17 mouse cellular contexts compared by ENCODE assay signal in the genomic region with DNA sequence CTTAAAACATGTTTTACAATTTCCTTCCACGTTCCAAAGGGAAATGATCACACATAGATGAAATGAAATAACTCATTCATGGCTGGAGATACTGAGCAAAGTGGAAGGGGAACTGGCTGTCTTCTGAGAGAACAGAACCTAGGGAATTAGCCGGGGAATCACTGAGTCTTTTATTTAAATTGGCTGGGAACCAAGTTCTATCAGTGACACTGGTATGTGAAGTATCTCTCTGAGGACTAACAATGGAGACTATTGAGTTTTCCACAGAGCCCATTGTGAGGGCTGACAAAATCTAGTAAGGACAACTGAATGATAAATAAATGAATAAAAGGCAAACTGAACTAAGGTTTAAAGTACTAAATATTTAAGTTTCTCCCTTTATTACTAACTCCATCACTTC.
DNase-seq lines count a peak whose midpoint lies in the region; ATAC-seq and TF ChIP-seq lines count a peak whose summit lies in the region.
"Had no signal": no experiment of that assay in that cellular context is flagged by ENCODE, and none has a peak within 500 bp of the region (broad histone marks: within the 10 kb centered on the region; RNA-seq: fewer than 3 reads in every experiment).

No protein-coding gene starts in this region.

- no peaks in the 10 kb centered on the region for H3K27me3 ChIP-seq in forebrain, embryonic 14.5 days (replicated peaks; ENCODE audit: control insufficient read depth, insufficient read depth, low read length)
- H3K27me3 ChIP-seq in forebrain, embryonic 15.5 days, result no peaks in the 10 kb centered on the region
- H3K27me3 ChIP-seq in lung, embryonic 14.5 days (ENCODE audit: insufficient read depth, low read length), result no peaks in the 10 kb centered on the region
- no peaks in the 10 kb centered on the region for H3K27me3 ChIP-seq in lung, postnatal 0 days (replicated peaks; ENCODE audit: insufficient read depth, low read length)
- no peaks in the 10 kb centered on the region for H3K27me3 ChIP-seq in hindbrain, postnatal 0 days (ENCODE audit: insufficient read depth, low read length)
- H3K27me3 ChIP-seq: embryonic facial prominence, embryonic 12.5 days; neural tube, embryonic 12.5 days had no signal

- 6% methylated on average over 2 of the region's 2 CpGs for WGBS in forebrain, embryonic 14.5 days
- WGBS in forebrain, embryonic 15.5 days, result 6% methylated on average over 2 of the region's 2 CpGs
- WGBS in lung, embryonic 14.5 days, result 8% methylated on average over 2 of the region's 2 CpGs
- 8% methylated on average over 2 of the region's 2 CpGs for WGBS in lung, postnatal 0 days
- WGBS in hindbrain, postnatal 0 days, result 18% methylated on average over 2 of the region's 2 CpGs

- no peak for TF ChIP-seq EP300 in lung, postnatal 0 days (IDR thresholded peaks at IDR 0.05)

- no peak overlapping the region for H3K4me3 ChIP-seq in forebrain, embryonic 14.5 days (ENCODE audit: low read depth, low read length)
- no peak overlapping the region for H3K4me3 ChIP-seq in forebrain, embryonic 15.5 days
- H3K4me3 ChIP-seq in lung, embryonic 14.5 days (ENCODE audit: low read depth, low read length), result no peak overlapping the region
- no peak overlapping the region for H3K4me3 ChIP-seq in lung, postnatal 0 days (ENCODE audit: low read depth, low read length)
- H3K4me3 ChIP-seq in hindbrain, postnatal 0 days (ENCODE audit: low read length), result no peak overlapping the region
- H3K4me3 ChIP-seq: embryonic facial prominence, embryonic 12.5 days; neural tube, embryonic 12.5 days had no signal

- H3K9ac ChIP-seq in forebrain, embryonic 14.5 days (ENCODE audit: low read length), result no peak overlapping the region
- no peak overlapping the region for H3K9ac ChIP-seq in forebrain, embryonic 15.5 days (replicated peaks)
- no peak overlapping the region for H3K9ac ChIP-seq in lung, embryonic 14.5 days
- no peak overlapping the region for H3K9ac ChIP-seq in lung, postnatal 0 days (replicated peaks; ENCODE audit: low read depth)
- no peak overlapping the region for H3K9ac ChIP-seq in hindbrain, postnatal 0 days (replicated peaks; ENCODE audit: low read length)
- H3K9ac ChIP-seq: embryonic facial prominence, embryonic 12.5 days; neural tube, embryonic 12.5 days had no signal

- no peak for TF ChIP-seq CTCF in lung, embryonic 14.5 days (IDR thresholded peaks at IDR 0.05; ENCODE audit: low read depth)
- TF ChIP-seq CTCF in lung, postnatal 0 days (IDR thresholded peaks at IDR 0.05), result no peak
- TF ChIP-seq CTCF in hindbrain, postnatal 0 days (IDR thresholded peaks at IDR 0.05; ENCODE audit: low read depth), result no peak

- H3K27ac ChIP-seq in forebrain, embryonic 14.5 days (ENCODE audit: low read depth, low read length), result no peak overlapping the region
- H3K27ac ChIP-seq in forebrain, embryonic 15.5 days (replicated peaks), result no peak overlapping the region
- H3K27ac ChIP-seq in lung, embryonic 14.5 days (ENCODE audit: low read depth), result no peak overlapping the region
- H3K27ac ChIP-seq in lung, postnatal 0 days (ENCODE audit: low read length), result no peak overlapping the region
- no peak overlapping the region for H3K27ac ChIP-seq in hindbrain, postnatal 0 days
- H3K27ac ChIP-seq: embryonic facial prominence, embryonic 12.5 days; neural tube, embryonic 12.5 days; stomach, postnatal 0 days had no signal

- peak; percentile 53 for DNase-seq in forebrain, embryonic 14.5 days (ENCODE audit: low spot score)
- peak; percentile 71 for DNase-seq in lung, embryonic 14.5 days
- DNase-seq in lung, postnatal 0 days (ENCODE audit: low spot score), result no peak
- peak; percentile 24 for DNase-seq in brain, adult 2 months (ENCODE audit: low read depth, low spot score)
- DNase-seq in hindbrain, postnatal 0 days (ENCODE audit: low spot score), result peak; percentile 55
- no peak for DNase-seq in gastrocnemius, postnatal 14 days
- no peak for DNase-seq in cerebellum, postnatal 4 days (ENCODE audit: low spot score in 2 of 2)
- DNase-seq: cerebellum, adult 9-11 months; heart, adult 11 months; kidney, adult 8-10 months; left cerebral cortex, postnatal 4 days; lung, adult 2 months had no signal

- no peaks in the 10 kb centered on the region for H3K36me3 ChIP-seq in forebrain, embryonic 14.5 days (ENCODE audit: control insufficient read depth, insufficient read depth, low read length)
- no peaks in the 10 kb centered on the region for H3K36me3 ChIP-seq in forebrain, embryonic 15.5 days
- H3K36me3 ChIP-seq in lung, embryonic 14.5 days (ENCODE audit: insufficient read depth), result no peaks in the 10 kb centered on the region
- H3K36me3 ChIP-seq in lung, postnatal 0 days (ENCODE audit: insufficient read depth, low read length), result no peaks in the 10 kb centered on the region
- H3K36me3 ChIP-seq in hindbrain, postnatal 0 days (ENCODE audit: insufficient read depth, low read length), result no peaks in the 10 kb centered on the region
- H3K36me3 ChIP-seq: embryonic facial prominence, embryonic 12.5 days; neural tube, embryonic 12.5 days had no signal

- peak; percentile 58; the same call in 1 of the 2 replicates for ATAC-seq in forebrain, embryonic 14.5 days
- ATAC-seq in forebrain, embryonic 15.5 days (replicated peaks), result no peak
- ATAC-seq in lung, embryonic 14.5 days (ENCODE audit: insufficient read depth), result peak; percentile 72
- no peak for ATAC-seq in lung, postnatal 0 days
- ATAC-seq in hindbrain, postnatal 0 days, result peak; percentile 63; the same call in 1 of the 2 replicates
- ATAC-seq: inflammation-experienced regulatory T-cells, adult 6 months had no signal

- H3K4me1 ChIP-seq in forebrain, embryonic 14.5 days (ENCODE audit: control insufficient read depth, insufficient read depth, low read length), result 0 out of 2 replicates have a peak, but pooled peaks cover 6% of the 10 kb centered on the region
- H3K4me1 ChIP-seq in forebrain, embryonic 15.5 days, result peaks cover 4% of the 10 kb centered on the region; the same call in 1 of the 2 replicates
- H3K4me1 ChIP-seq in lung, embryonic 14.5 days (ENCODE audit: insufficient read depth), result peaks cover 3% of the 10 kb centered on the region; the same call in 1 of the 2 replicates
- no peaks in the 10 kb centered on the region for H3K4me1 ChIP-seq in lung, postnatal 0 days (ENCODE audit: insufficient read depth, low read depth, low read length)
- no peaks in the 10 kb centered on the region for H3K4me1 ChIP-seq in hindbrain, postnatal 0 days (ENCODE audit: insufficient read depth, low read length)
- H3K4me1 ChIP-seq: embryonic facial prominence, embryonic 12.5 days; neural tube, embryonic 12.5 days had no signal

- H3K4me2 ChIP-seq in forebrain, embryonic 14.5 days (ENCODE audit: low read length), result no peak overlapping the region
- H3K4me2 ChIP-seq in forebrain, embryonic 15.5 days (replicated peaks), result no peak overlapping the region
- H3K4me2 ChIP-seq in lung, embryonic 14.5 days, result no peak overlapping the region
- no peak overlapping the region for H3K4me2 ChIP-seq in lung, postnatal 0 days (replicated peaks; ENCODE audit: low read depth, low read length)
- no peak overlapping the region for H3K4me2 ChIP-seq in hindbrain, postnatal 0 days (ENCODE audit: low read depth, low read length)
- H3K4me2 ChIP-seq: embryonic facial prominence, embryonic 12.5 days; neural tube, embryonic 12.5 days had no signal

- H3K9me3 ChIP-seq in forebrain, embryonic 14.5 days (replicated peaks; ENCODE audit: control insufficient read depth, low read length), result no peaks in the 10 kb centered on the region
- H3K9me3 ChIP-seq in forebrain, embryonic 15.5 days, result no peaks in the 10 kb centered on the region
- no peaks in the 10 kb centered on the region for H3K9me3 ChIP-seq in lung, embryonic 14.5 days (ENCODE audit: low read depth, low read length)
- H3K9me3 ChIP-seq in lung, postnatal 0 days (ENCODE audit: low read length), result no peaks in the 10 kb centered on the region
- H3K9me3 ChIP-seq in hindbrain, postnatal 0 days (ENCODE audit: low read length), result no peaks in the 10 kb centered on the region
- H3K9me3 ChIP-seq: embryonic facial prominence, embryonic 12.5 days; neural tube, embryonic 12.5 days had no signal

- intact Hi-C loops in gastrocnemius, postnatal 14 days (cut with DNase I; ENCODE audit: low total_unique reads), result no loop called here

Comparison
In these comparisons a context has a peak if more than half of its experiments do, and no peak if none do; other contexts are left out.
1. ATAC-seq: peak in forebrain, embryonic 14.5 days (single experiment), lung, embryonic 14.5 days (single experiment) and hindbrain, postnatal 0 days (single experiment); none in forebrain, embryonic 15.5 days (single experiment) and lung, postnatal 0 days (single experiment).
2. DNase-seq: peak in forebrain, embryonic 14.5 days (single experiment), lung, embryonic 14.5 days (single experiment), brain, adult 2 months (single experiment) and hindbrain, postnatal 0 days (single experiment); none in lung, postnatal 0 days (single experiment), gastrocnemius, postnatal 14 days (single experiment) and cerebellum, postnatal 4 days (0 of 2).